Mouse (Mus musculus): ENCODE data around the gene Cdca7l. TPM values are rescaled to one million over a fixed set of nuclear protein-coding genes. Genes with fewer than 3 reads are reported as not detected.
"Not testable (repeated sequence)": the region's sequence is repeated elsewhere in the genome, so short reads cannot be mapped to it uniquely, and the experiment has no call there.

Gene Cdca7l
- polyA plus RNA-seq, 1 experiment from 2014 or later: 48.3 TPM

DNA sequence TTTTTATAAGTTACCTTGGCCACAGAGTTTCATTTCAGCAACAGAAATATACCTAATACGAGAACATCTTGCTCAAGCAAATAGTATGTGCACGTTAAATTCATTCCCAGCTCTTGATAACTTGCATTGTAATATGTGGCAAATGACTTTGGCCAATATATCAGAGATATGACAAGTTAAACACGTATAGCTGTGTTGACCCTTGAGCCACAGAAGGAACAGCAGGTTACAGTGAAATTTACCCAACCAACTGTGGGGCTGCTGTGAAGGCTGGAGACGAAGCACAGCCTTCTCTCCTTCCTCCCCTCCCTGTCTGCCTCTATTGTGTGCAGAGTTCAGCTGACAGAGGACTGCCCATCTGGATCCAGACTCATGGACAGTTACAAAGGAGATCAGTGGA is 97.3 kb downstream of the Cdca7l start:
- not testable (repeated sequence) for ATAC-seq (replicated peaks; ENCODE audit: low FRiP score); H3K4me2 ChIP-seq; H3K36me3 ChIP-seq (ENCODE audit: control insufficient read depth, insufficient read depth, low read length); H3K27ac ChIP-seq (ENCODE audit: low read depth, low read length); H3K27me3 ChIP-seq (replicated peaks; ENCODE audit: control insufficient read depth, insufficient read depth, low read length); DNase-seq (ENCODE audit: low spot score); H3K4me1 ChIP-seq (replicated peaks; ENCODE audit: control insufficient read depth, insufficient read depth, low read length); H3K9me3 ChIP-seq (ENCODE audit: control insufficient read depth, low read length); H3K4me3 ChIP-seq (ENCODE audit: low read depth, low read length); H3K9ac ChIP-seq (ENCODE audit: low read depth, low read length)
- 57% methylated on average over 1 of the region's 4 CpGs for WGBS

DNA sequence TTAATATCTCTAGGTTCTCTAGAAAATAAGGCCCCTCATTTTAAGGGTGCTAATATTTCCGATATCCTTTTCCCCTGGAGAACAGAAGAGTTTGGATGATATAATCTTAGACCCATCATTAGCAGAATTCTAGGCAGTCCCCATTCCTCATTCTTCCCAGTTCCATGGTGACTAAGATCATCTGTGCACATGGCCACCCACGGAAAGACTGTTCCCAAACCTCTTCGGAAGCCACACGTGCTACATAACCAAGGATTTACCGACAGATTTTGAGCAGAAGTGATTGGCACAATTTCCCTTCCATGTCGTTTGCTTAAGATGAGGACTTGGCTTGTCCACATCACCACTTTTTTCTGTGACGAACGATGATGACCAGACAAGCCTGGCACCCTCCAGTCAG is 99.6 kb downstream of the Cdca7l start:
- Histone ChIP-seq H3K4me3 (ENCODE audit: low read depth, low read length) (no peak overlapping the region), H3K4me2 (no peak overlapping the region), H3K9me3 (ENCODE audit: control insufficient read depth, low read length) (no peaks in the 10 kb centered on the region), H3K4me1 (replicated peaks; ENCODE audit: control insufficient read depth, insufficient read depth, low read length) (no peaks in the 10 kb centered on the region), H3K36me3 (ENCODE audit: control insufficient read depth, insufficient read depth, low read length) (no peaks in the 10 kb centered on the region), H3K27ac (ENCODE audit: low read depth, low read length) (no peak overlapping the region), H3K9ac (ENCODE audit: low read depth, low read length) (no peak overlapping the region), H3K27me3 (replicated peaks; ENCODE audit: control insufficient read depth, insufficient read depth, low read length) (no peaks in the 10 kb centered on the region)
- DNase-seq (ENCODE audit: low spot score) (no peak), ATAC-seq (replicated peaks; ENCODE audit: low FRiP score) (no peak)
- 86% methylated on average over 8 of the region's 8 CpGs for WGBS

DNA sequence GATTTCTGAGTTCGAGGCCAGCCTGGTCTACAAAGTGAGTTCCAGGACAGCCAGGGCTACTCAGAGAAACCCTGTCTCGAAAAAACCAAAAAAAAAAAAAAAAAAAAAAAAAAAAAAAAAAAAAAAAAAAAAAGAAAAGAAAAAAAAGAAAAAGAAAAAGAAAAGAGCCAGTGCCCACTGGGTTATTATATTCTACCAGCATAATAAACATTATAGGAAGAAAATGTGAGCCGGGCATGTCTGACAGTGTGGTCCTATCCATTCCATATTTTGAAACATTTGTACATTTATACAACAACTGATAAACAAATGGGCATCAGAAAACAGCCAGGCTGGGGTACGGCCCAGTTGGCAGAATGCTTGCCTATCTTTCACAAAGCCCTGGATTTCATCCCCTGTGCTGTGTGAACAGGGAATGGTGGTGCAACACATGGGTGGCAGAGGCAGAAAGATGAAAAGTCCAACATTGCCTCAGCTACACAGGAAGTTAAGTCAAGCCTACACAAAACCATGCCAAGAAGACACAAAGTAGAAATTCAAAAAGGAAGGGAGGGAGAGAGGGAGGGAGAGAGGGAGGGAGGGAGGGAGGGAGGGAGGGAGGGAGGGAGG is 101.2 kb downstream of the Cdca7l start:
- DNase-seq (ENCODE audit: low spot score); H3K4me3 ChIP-seq (ENCODE audit: low read depth, low read length); H3K4me2 ChIP-seq; ATAC-seq (replicated peaks; ENCODE audit: low FRiP score); H3K4me1 ChIP-seq (replicated peaks; ENCODE audit: control insufficient read depth, insufficient read depth, low read length); H3K36me3 ChIP-seq (ENCODE audit: control insufficient read depth, insufficient read depth, low read length); H3K9me3 ChIP-seq (ENCODE audit: control insufficient read depth, low read length); H3K27me3 ChIP-seq (replicated peaks; ENCODE audit: control insufficient read depth, insufficient read depth, low read length); H3K9ac ChIP-seq (ENCODE audit: low read depth, low read length); H3K27ac ChIP-seq (ENCODE audit: low read depth, low read length): not testable (repeated sequence)
- WGBS: 73% methylated on average over 4 of the region's 4 CpGs

DNA sequence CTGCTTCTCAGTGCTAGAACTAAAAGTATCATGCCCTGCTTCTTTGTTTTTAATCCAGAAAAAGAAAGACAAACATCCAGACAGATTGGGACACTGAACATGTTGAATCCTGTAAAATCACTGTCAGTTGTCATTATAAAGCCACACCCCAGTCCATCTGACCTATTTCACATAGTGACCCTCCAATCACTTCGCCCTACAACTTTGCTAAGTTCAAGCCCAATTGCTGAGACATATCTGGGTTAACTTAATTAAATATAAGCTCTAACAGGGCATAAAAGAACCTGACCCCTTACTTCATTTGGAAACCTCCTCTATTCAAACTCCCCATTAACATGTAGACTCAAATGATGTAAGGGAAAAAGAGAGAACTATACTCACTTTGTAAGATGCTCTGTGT is 107.3 kb downstream of the Cdca7l start:
- WGBS: 56% methylated on average over 1 of the region's 1 CpGs

DNA sequence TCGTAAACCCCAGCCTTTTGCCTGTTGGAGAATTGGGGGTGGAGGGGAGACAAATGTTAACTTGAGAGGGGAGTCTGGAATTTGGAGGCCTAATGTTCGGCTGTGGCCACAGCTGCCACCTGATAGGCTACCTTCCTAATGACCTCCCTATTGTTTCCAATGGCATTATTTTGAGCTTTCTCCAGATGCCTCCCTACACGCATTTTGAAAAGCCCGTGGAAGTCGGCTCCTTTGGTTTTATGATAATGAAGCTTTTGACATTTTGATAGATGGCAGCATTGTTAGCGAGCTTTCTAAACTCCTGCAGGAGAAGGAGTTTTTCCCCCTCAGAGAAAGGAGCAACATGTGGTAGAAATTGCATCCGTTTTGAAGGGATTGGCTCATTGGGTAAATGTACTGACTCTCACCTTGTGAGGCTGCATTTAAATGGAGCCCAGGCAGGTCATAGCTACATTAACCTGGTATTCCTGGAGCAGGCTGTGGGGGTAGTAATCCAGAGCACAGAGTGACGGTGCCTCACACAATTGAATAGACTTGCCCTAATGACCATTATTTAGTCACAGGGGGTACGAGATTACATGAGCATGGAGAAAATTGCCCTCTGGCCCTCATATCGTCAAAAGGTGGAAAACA is 110.6 kb downstream of the Cdca7l start:
- no peak for ATAC-seq (replicated peaks; ENCODE audit: low FRiP score)
- Histone ChIP-seq H3K27ac (ENCODE audit: low read depth, low read length) (no peak overlapping the region), H3K27me3 (replicated peaks; ENCODE audit: control insufficient read depth, insufficient read depth, low read length) (no peaks in the 10 kb centered on the region), H3K4me3 (ENCODE audit: low read depth, low read length) (no peak overlapping the region), H3K9me3 (ENCODE audit: control insufficient read depth, low read length) (no peaks in the 10 kb centered on the region), H3K9ac (ENCODE audit: low read depth, low read length) (no peak overlapping the region), H3K36me3 (ENCODE audit: control insufficient read depth, insufficient read depth, low read length) (no peaks in the 10 kb centered on the region), H3K4me1 (replicated peaks; ENCODE audit: control insufficient read depth, insufficient read depth, low read length) (no peaks in the 10 kb centered on the region), H3K4me2 (no peak overlapping the region)
- DNase-seq (ENCODE audit: low spot score): no peak
- 51% methylated on average over 10 of the region's 10 CpGs for WGBS

More for the DNA sequence above, 107.3 kb downstream of the Cdca7l start:
- Histone ChIP-seq H3K36me3 (ENCODE audit: control insufficient read depth, insufficient read depth, low read length) (no peaks in the 10 kb centered on the region), H3K4me2 (no peak overlapping the region), H3K27ac (ENCODE audit: low read depth, low read length) (no peak overlapping the region), H3K4me3 (ENCODE audit: low read depth, low read length) (no peak overlapping the region), H3K27me3 (replicated peaks; ENCODE audit: control insufficient read depth, insufficient read depth, low read length) (no peaks in the 10 kb centered on the region), H3K4me1 (replicated peaks; ENCODE audit: control insufficient read depth, insufficient read depth, low read length) (no peaks in the 10 kb centered on the region), H3K9ac (ENCODE audit: low read depth, low read length) (no peak overlapping the region), H3K9me3 (ENCODE audit: control insufficient read depth, low read length) (no peaks in the 10 kb centered on the region)
- DNase-seq (ENCODE audit: low spot score) (no peak), ATAC-seq (replicated peaks; ENCODE audit: low FRiP score) (no peak)

DNA sequence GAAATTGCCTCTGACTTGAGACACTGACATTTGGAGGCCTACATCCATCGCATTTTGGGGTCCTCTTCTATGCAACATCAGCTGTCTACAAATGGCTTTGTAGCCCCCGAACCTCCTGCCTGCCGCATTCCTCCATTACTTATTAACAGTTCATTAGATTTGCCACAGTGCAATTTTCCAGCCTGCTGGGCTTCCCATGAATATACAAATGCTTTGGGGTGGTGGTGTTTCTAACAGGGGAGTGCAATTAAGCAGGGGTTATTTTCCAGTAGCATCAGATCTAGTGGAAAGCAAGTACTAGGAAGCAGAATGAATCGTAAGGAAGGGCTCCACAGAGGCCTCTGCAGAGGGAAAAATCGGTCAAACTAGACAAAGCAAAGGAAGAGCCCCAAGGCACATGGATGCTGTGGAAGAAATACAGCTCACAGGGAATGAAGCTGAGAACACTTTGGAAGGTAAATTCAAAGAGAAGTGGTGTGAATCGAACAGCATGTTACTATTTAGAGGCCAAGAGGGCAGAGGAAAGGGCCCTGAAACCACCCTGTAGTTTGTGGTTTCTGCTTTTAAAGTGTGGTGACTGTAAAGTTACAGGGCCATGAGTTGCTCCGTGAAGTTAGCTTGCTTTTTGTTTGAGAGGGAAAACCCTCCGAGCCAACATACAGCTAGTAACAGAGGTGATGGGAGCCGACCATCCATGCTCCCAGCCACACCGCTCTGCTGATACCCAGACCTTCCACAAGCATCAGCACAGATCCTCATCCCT is 111.9 kb downstream of the Cdca7l start:
- Histone ChIP-seq H3K27ac (ENCODE audit: low read depth, low read length) (no peak overlapping the region), H3K9ac (ENCODE audit: low read depth, low read length) (no peak overlapping the region), H3K9me3 (ENCODE audit: control insufficient read depth, low read length) (no peaks in the 10 kb centered on the region), H3K4me3 (ENCODE audit: low read depth, low read length) (no peak overlapping the region), H3K36me3 (ENCODE audit: control insufficient read depth, insufficient read depth, low read length) (no peaks in the 10 kb centered on the region), H3K27me3 (replicated peaks; ENCODE audit: control insufficient read depth, insufficient read depth, low read length) (no peaks in the 10 kb centered on the region), H3K4me2 (no peak overlapping the region), H3K4me1 (replicated peaks; ENCODE audit: control insufficient read depth, insufficient read depth, low read length) (no peaks in the 10 kb centered on the region)
- ATAC-seq (replicated peaks; ENCODE audit: low FRiP score) (no peak), DNase-seq (ENCODE audit: low spot score) (no peak)
- WGBS: 57% methylated on average over 10 of the region's 10 CpGs
